Mouse (Mus musculus) gastrocnemius, adult 18-20 months (tissue): Measurements from ENCODE around the gene Fbxw21. TPM values are rescaled to one million over a fixed set of nuclear protein-coding genes. Genes with fewer than 3 reads are reported as not detected.
"Not testable (repeated sequence)": the region's sequence is repeated elsewhere in the genome, so short reads cannot be mapped to it uniquely, and the experiment has no call there.

Experiments
- DNase-seq: peaks from one replicate; pipeline ENCODE4 v3.0.0; 2021; ENCODE audit warnings: low spot score
- long read RNA-seq, 2 experiments: library from polyadenylated mRNA; stranded (forward); transcript quantifications; one replicate each; pipeline ENCODE4 v2.0.0; 2021
- total RNA-seq, 2 experiments: library from RNA; stranded (reverse); gene quantifications; 2 replicates each; pipeline ENCODE4 v1.2.3; 2021

Gene Fbxw21
- not detected for total RNA-seq
- long read RNA-seq, experiment 1: 0 reads
- long read RNA-seq, experiment 2: 0 reads

DNA sequence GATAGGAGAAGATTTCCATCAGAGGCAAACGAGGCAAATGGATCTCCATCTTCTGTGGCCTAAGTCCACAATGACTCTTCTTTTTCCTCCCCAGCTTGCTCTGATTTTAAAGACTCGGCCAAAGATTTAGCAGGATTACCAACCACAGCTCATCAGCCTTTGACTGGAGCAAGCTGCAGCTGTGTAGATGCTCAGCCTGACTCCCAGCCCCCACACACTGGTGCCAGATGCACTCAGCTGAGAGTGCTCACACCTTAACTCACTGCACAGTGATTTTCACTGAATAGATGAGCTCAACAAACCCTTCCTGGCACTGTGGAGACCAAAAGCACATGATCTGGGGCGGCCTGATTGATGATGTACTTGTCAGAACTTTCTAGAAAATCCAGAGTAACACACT lies at the start of gene Fbxw21:
Fbxw21 (minus strand) TSS at position 101 of the 400 bp plus-strand sequence.
- DNase-seq: no peak

DNA sequence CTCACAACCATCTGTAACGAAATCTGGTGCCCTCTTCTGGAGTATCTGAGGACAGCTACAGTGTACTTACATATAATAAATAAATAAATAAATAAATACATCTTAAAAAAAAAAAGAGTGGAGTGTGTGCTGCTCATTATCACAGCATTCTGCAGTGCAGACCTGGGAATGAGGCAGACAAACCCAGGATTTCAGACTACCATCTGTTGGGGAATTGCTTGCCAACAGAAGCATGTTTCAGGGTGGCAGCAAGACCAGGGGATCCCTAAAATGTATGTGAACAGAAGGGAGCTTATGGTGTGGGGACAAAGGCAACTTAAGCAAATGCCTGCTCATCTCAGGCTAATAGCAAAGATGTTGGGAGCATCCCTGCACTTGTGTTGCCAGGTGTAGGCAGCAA lies 39.5 kb upstream of the Fbxw21 start:
- DNase-seq: not testable (repeated sequence)

DNA sequence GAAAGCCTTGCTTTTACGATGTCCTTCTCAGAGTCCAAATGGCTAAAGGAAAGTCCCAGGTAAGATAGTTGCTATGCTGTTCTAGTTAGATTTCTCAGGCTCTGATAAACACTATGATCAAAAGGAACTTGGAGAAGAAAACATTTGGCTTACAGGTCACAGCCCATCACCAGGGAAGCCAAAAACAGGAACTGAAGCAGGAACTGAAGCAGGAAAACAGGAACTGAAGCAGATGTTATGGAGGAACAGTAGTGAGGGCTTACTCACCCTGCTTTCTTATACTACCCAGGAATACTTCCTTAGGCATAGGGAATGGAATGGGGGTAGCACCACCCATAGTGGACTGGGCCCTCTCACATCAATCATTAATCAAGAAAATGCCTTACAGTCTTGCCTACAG lies 38.5 kb upstream of the Fbxw21 start:
- DNase-seq: no peak

DNA sequence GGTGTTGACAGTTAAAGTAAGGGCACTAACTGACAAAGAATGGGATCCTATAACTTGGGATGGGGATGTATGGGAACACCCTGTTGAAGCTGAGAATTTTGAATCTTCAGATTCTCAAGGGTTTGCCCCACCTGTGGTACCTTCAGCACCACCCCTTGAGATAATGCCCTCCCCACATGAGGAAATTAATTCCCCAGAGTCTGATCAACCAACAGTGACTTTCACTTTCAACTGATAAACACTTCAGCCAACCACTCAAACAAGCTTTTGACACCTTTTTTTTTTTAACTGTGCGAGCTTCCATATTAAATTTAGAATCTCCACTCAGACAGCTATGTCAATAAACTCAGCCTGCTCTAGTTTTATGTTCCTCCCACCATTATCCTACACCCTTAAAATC lies 37.5 kb upstream of the Fbxw21 start:
- no peak for DNase-seq

GRCm38 (mm10) chr9:109195875-109196274 lies 34.0 kb upstream of the Fbxw21 start, which contains the start of gene Fbxw13:
TSS of gene Fbxw13 (minus strand) at chr9:109195975.
- DNase-seq: not testable (repeated sequence)

DNA sequence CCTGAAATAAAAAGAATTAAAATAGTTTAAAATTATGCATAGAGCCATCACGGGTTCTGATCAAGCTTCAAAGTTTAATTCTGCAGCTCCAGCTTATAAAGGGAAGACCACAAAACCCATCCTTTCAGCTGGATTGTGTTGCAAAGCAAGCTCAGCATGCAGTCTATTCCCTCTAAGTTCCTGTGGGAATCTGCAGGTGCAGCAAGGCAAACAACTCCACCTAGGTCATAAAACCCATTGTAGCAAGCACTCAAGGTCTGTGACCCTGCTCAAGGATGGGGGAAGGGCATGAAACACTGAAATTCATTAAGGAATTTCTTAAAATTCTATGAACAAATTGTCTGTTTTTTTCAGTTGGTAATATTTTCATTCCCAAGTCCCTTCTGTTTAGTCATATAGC lies 15.4 kb upstream of the Fbxw21 start:
- DNase-seq: no peak

- no peak for DNase-seq
These were observed 14.5 kb upstream of the Fbxw21 start for GRCm38 (mm10) chr9:109176301-109176700.

GRCm38 (mm10) chr9:109167316-109167715 lies 5.5 kb upstream of the Fbxw21 start:
- no peak for DNase-seq

DNA sequence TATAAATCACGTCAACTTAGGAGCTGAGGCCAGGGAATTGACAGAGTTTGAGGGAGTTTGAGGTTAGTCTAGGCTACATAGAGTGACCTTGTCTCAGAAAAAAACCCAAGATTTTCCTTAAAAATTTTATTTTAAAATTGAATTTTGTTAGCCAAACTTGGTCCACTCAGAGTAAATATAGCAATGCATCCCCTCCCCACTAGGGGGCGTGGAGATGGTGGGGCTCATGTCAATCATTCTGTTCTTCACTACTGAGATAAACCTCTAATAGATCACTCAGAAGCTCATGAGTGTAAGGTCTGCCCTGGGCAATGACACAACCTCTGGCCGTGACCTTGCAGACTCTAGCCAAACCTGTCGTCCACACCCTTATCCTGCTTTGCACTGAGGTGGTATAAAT lies 21.4 kb downstream of the Fbxw21 start:
- DNase-seq: not testable (repeated sequence)

DNA sequence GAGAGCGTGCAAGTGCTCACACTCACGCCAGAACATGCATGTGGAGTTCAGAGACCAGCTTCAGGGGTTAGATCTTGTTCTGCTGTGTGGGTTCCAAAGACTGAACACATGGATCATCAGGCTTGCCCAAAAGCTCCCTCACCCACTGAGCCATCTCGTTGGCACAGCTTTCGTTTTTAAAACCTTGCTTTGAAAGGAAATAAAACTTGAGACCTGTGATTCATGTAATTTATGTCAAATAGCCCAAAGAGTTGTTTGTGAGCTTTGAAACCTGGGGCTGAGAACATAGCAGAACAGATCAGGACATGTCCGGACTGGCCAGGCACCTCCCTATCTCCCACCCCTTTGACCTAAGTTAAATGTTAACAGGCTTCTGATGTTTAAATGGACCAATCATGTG lies 31.8 kb downstream of the Fbxw21 start:
- no peak for DNase-seq

DNA sequence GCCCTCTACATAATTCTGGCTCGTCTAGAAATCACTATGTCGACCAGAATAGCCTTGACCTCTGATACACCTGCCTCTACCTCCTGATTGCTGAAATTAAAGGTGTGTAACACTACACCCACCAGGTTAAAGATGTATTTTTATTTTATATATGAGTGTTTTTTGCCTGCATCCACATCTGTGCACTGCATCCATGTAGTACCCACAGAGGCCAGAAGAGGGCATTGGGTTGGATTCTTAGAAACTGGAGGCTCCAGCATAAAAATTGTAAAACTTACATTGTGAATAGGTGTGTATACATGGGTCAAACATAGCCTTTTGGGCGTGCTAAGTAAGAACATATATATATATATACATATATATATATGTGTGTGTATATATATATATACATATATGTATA lies 33.6 kb downstream of the Fbxw21 start:
- no peak for DNase-seq

- no peak for DNase-seq
These were observed 34.8 kb downstream of the Fbxw21 start for GRCm38 (mm10) chr9:109127076-109127475.

GRCm38 (mm10) chr9:109125481-109125880 lies 36.4 kb downstream of the Fbxw21 start:
- DNase-seq: no peak

DNA sequence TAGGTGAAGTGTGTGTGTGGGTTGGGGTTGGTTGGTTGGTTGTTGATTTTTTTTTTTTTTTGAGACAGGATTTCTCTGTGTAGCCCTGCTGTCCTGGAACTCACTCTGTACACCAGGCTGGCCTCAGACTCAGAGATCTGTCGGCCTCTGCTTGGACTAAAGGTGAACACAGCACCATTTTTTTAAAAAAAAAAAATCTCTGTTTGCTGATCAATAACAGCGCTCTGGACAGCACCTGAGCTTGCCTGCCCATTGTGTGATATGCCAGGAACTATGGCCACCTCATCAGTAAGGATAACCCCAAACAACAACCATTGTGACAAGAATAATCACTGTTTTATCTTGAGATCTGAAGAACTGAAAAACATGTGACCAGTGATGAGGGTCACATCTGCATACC lies 36.8 kb downstream of the Fbxw21 start:
- no peak for DNase-seq

GRCm38 (mm10) chr9:109124164-109124563 lies 37.7 kb downstream of the Fbxw21 start:
- DNase-seq: no peak

DNA sequence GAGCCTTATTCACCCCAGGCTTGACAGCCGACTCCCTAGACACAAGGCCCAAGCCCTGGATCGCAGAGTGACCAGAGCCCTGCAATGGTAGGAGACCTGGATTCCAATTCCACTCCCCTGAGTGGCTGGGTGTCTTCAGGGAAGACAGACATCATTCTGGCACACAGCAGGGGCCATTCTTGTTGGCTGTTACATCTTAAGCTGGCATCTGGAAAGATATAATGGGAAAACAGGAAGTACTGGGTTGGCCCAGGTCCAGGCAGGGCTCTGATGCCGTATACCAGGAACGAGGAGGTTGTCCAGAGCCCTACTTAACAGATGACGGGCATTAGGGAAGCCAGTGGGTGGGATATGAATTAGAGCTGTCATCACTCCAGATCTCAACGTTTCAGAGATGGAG lies 38.6 kb downstream of the Fbxw21 start:
- DNase-seq: no peak

GRCm38 (mm10) chr9:109122553-109123085 lies 39.2 kb downstream of the Fbxw21 start:
- peak; percentile 33 for DNase-seq

- no peak for DNase-seq
These were observed 40.9 kb downstream of the Fbxw21 start for GRCm38 (mm10) chr9:109120956-109121355.

- DNase-seq: no peak
These were observed 42.3 kb downstream of the Fbxw21 start for GRCm38 (mm10) chr9:109119571-109119970.

DNA sequence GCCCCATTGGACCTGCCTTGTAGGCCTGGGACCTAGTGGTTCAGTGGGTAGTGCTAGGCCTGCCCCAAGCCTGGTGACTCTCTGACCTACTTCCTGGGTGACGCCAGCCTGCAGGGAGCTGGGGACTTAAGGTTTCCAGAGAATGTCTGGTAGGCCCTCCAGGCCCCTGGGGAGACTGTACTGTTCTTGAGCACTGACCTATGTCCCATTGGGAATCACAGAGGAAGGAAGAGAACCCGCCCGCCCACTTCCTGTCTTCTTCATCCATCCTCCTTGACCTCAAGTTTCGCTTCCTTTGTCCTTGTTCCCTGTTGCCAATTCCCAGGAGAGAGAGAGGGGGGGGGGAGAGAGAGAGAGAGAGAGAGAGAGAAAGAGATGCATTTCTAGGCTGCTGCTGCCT lies 43.7 kb downstream of the Fbxw21 start:
- DNase-seq: no peak

GRCm38 (mm10) chr9:109116205-109116604 lies 45.6 kb downstream of the Fbxw21 start:
- no peak for DNase-seq

DNA sequence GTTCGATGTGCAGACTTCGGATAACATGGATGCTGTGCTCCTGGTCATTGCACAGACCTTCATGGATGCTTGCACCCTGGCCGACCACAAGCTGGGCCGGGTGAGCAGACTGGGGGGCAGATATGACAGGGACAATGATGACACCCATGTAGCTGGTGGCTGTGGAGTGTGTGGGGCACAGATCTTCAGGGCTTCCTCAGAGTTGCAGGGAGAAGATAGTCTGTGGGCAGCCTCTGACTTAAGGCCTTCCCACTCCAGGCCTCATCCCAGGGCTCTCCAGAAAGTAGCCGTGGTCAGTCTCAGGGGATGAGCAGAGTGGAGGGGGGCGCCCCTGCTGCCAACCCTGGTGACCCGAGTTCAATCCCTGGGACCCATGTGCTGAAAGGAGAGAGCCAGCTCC lies 47.0 kb downstream of the Fbxw21 start:
- DNase-seq: no peak

DNA sequence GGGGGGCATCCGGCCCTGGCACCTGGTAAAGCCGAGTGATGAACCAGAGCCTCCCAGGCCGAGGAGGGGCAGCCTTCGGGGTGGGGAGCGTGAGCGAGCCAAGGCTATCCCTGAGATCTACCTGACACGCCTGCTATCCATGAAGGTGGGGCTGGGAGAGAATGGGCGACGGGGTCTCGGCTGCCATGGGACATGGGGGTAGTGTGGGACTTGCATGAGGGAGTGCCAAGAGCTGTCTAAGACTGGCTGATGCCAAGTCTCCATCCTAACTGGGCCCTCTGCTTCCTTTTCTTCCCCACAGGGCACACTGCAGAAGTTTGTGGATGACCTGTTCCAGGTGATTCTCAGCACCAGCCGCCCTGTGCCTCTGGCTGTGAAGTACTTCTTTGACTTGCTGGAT lies 47.6 kb downstream of the Fbxw21 start:
- DNase-seq: no peak

- DNase-seq: no peak
These were observed 48.5 kb downstream of the Fbxw21 start for GRCm38 (mm10) chr9:109113331-109113730.
